Mouse (Mus musculus) erythroblast, embryonic 14.5 days (primary cell): ENCODE results near the gene Catspere2.
"Not testable (repeated sequence)": the region's sequence is repeated elsewhere in the genome, so short reads cannot be mapped to it uniquely, and the experiment has no call there.

Experiments used
- GATA1 ChIP-seq: IDR thresholded peaks from 2 replicates; pipeline ENCODE4 v1.6.1; 2012; ENCODE audit warnings: low read length, inconsistent platforms, mixed read lengths
- TAL1 ChIP-seq: IDR thresholded peaks from 3 replicates; pipeline ENCODE4 v1.6.1; 2012; ENCODE audit warnings: low read length, inconsistent platforms, mixed read lengths

GRCm38 (mm10) chr1:178187216-178187791 is 204.1 kb downstream of the Catspere2 start, which contains the start of gene Desi2:
- not testable (repeated sequence) for TF ChIP-seq GATA1, TAL1
